Mouse (Mus musculus) heart, postnatal 0 days (tissue): Measurements from ENCODE around the gene Ryr3. TPM values are rescaled to one million over a fixed set of nuclear protein-coding genes. Genes with fewer than 3 reads are reported as not detected.

Experiments used
- ATAC-seq: fragments of 200-750 bp; cut with Nextera tagmentation; 2 replicates; pipeline ENCODE4 v1.8.0; 2017; ENCODE audit warnings: low read depth, moderate number of reproducible peaks, moderate library complexity; ENCODE audit not compliant: insufficient read depth
- DNase-seq: peaks from one replicate; pipeline ENCODE4 v3.0.0-alpha.2; 2016; ENCODE audit warnings: low spot score
- H3K27ac ChIP-seq: fragments of 300-500 bp; sonication (generic); 2 replicates; pipeline ENCODE4 v1.5.1; 2014; ENCODE audit warnings: low read depth, mild to moderate bottlenecking
- H3K27me3 ChIP-seq: fragments of 300-500 bp; sonication (generic); 2 replicates; pipeline ENCODE4 v1.6.1; 2014; ENCODE audit warnings: low read length, mixed read lengths; ENCODE audit not compliant: control insufficient read depth, insufficient read depth
- H3K36me3 ChIP-seq: fragments of 300-500 bp; sonication (generic); replicated peaks from 2 replicates; pipeline ENCODE4 v1.6.1; 2014; ENCODE audit warnings: low read length, mixed read lengths; ENCODE audit not compliant: control insufficient read depth, insufficient read depth
- H3K4me1 ChIP-seq: fragments of 300-500 bp; sonication (generic); 2 replicates; pipeline ENCODE4 v1.6.1; 2014; ENCODE audit warnings: antibody characterized with exemption; ENCODE audit not compliant: control insufficient read depth, insufficient read depth
- H3K4me2 ChIP-seq: fragments of 300-500 bp; sonication (generic); 2 replicates; pipeline ENCODE4 v1.6.1; 2014; ENCODE audit warnings: low read depth, mild to moderate bottlenecking, low read length, moderate library complexity
- H3K4me3 ChIP-seq: fragments of 300-500 bp; sonication (generic); 2 replicates; pipeline ENCODE4 v1.5.1; 2014; ENCODE audit warnings: low read depth, low read length
- H3K9ac ChIP-seq: fragments of 300-500 bp; sonication (generic); replicated peaks from 2 replicates; pipeline ENCODE4 v1.6.1; 2014; ENCODE audit warnings: low read depth, low read length, mixed read lengths
- H3K9me3 ChIP-seq: fragments of 300-500 bp; sonication (generic); replicated peaks from 2 replicates; pipeline ENCODE4 v1.6.1; 2016; ENCODE audit warnings: low read length; ENCODE audit not compliant: control insufficient read depth
- CTCF ChIP-seq: IDR thresholded peaks from 2 replicates; pipeline ENCODE4 v1.5.1; 2016; ENCODE audit warnings: antibody characterized with exemption, control low read depth, low read depth
- EP300 ChIP-seq: IDR thresholded peaks from 2 replicates; pipeline ENCODE4 v1.6.1; 2016; ENCODE audit warnings: antibody characterized with exemption, low read depth
- WGBS: fragments of 180-500 bp; shearing (Covaris S2); extraction: QIAGEN DNeasy Blood & Tissue Kit; methylation state at CpG from one replicate; pipeline ENCODE4 v1.1.7; 2014; 5-methylcytosine and 5-hydroxymethylcytosine counted together
- polyA plus RNA-seq: library from polyadenylated mRNA; unstranded; fragments of >200 nt; fragmentation: Nextera tagmentation; extraction: Ambion mirVana; gene quantifications from 2 replicates; pipeline ENCODE4 v1.2.1, GENCODE M21; 2015
- total RNA-seq: library from RNA; depleted of rRNA; stranded (reverse); fragments of >200 nt; gene quantifications from 2 replicates; pipeline ENCODE4 v1.2.3, GENCODE M21; 2014; ENCODE audit warnings: low replicate concordance

The Ryr3 gene
- total and polyA plus RNA-seq, 2 experiments from 2014 or later: 4.1 to 14.4 TPM

- H3K4me2 ChIP-seq: no peak overlapping the region
- no peaks in the 10 kb centered on the region for H3K36me3 ChIP-seq
- H3K9me3 ChIP-seq: no peaks in the 10 kb centered on the region
- H3K27ac ChIP-seq: no peak overlapping the region
- 53% methylated on average over 5 of the region's 5 CpGs for WGBS
- no peak overlapping the region for H3K4me3 ChIP-seq
- H3K27me3 ChIP-seq: no peaks in the 10 kb centered on the region
- H3K9ac ChIP-seq: no peak overlapping the region
- ATAC-seq (no peak), DNase-seq (no peak)
- no peak for TF ChIP-seq CTCF
- TF ChIP-seq EP300: no peak
- H3K4me1 ChIP-seq: no peaks in the 10 kb centered on the region
Observed at GRCm38 (mm10) chr2:113058914-113059313, 158.0 kb downstream of the Ryr3 start.

- H3K9ac ChIP-seq: no peak overlapping the region
- ATAC-seq: no peak
- no peaks in the 10 kb centered on the region for H3K9me3 ChIP-seq
- H3K36me3 ChIP-seq: no peaks in the 10 kb centered on the region
- H3K4me2 ChIP-seq: no peak overlapping the region
- no peaks in the 10 kb centered on the region for H3K27me3 ChIP-seq
- DNase-seq: no peak
- TF ChIP-seq EP300: no peak
- TF ChIP-seq CTCF: no peak
- no peak overlapping the region for H3K4me3 ChIP-seq
- no peak overlapping the region for H3K27ac ChIP-seq
- H3K4me1 ChIP-seq: no peaks in the 10 kb centered on the region
- WGBS: 58% methylated on average over 3 of the region's 3 CpGs
Observed at GRCm38 (mm10) chr2:113058116-113058515, 158.8 kb downstream of the Ryr3 start.

- TF ChIP-seq EP300: no peak
- TF ChIP-seq CTCF: no peak
- DNase-seq (no peak), ATAC-seq (no peak)
- H3K9me3 ChIP-seq: no peaks in the 10 kb centered on the region
- H3K9ac ChIP-seq: no peak overlapping the region
- no peaks in the 10 kb centered on the region for H3K27me3 ChIP-seq
- no peak overlapping the region for H3K27ac ChIP-seq
- H3K4me1 ChIP-seq: no peaks in the 10 kb centered on the region
- H3K4me3 ChIP-seq: no peak overlapping the region
- 85% methylated on average over 2 of the region's 2 CpGs for WGBS
- H3K36me3 ChIP-seq: no peaks in the 10 kb centered on the region
- no peak overlapping the region for H3K4me2 ChIP-seq
Observed at GRCm38 (mm10) chr2:113055591-113055990, 161.3 kb downstream of the Ryr3 start.

GRCm38 (mm10) chr2:113049831-113050230 is 167.1 kb downstream of the Ryr3 start:
- DNase-seq: no peak
- no peak for ATAC-seq
- Histone ChIP-seq H3K9ac (no peak overlapping the region), H3K4me3 (no peak overlapping the region), H3K27me3 (no peaks in the 10 kb centered on the region), H3K4me1 (no peaks in the 10 kb centered on the region), H3K9me3 (no peaks in the 10 kb centered on the region), H3K36me3 (no peaks in the 10 kb centered on the region), H3K4me2 (no peak overlapping the region), H3K27ac (no peak overlapping the region)
- WGBS: 50% methylated on average over 1 of the region's 1 CpGs
- TF ChIP-seq CTCF (no peak), EP300 (no peak)

GRCm38 (mm10) chr2:113036550-113036949 is 180.3 kb downstream of the Ryr3 start:
- no peak; the same call in 1 of the 2 replicates for ATAC-seq
- DNase-seq: no peak
- TF ChIP-seq EP300: no peak; the same call in 1 of the 2 replicates
- no peaks in the 10 kb centered on the region for H3K27me3 ChIP-seq
- no peak overlapping the region for H3K9ac ChIP-seq
- 48% methylated on average over 2 of the region's 2 CpGs for WGBS
- H3K4me1 ChIP-seq: no peaks in the 10 kb centered on the region
- H3K9me3 ChIP-seq: no peaks in the 10 kb centered on the region
- H3K4me2 ChIP-seq: no peak overlapping the region
- H3K4me3 ChIP-seq: no peak overlapping the region
- no peaks in the 10 kb centered on the region for H3K36me3 ChIP-seq
- no peak overlapping the region for H3K27ac ChIP-seq

- no peak overlapping the region for H3K27ac ChIP-seq
- H3K4me2 ChIP-seq: no peak overlapping the region
- no peak overlapping the region for H3K9ac ChIP-seq
- no peak overlapping the region for H3K4me3 ChIP-seq
- H3K9me3 ChIP-seq: no peaks in the 10 kb centered on the region
- no peaks in the 10 kb centered on the region for H3K4me1 ChIP-seq
- 82% methylated on average over 5 of the region's 5 CpGs for WGBS
- DNase-seq (no peak), ATAC-seq (no peak)
- H3K27me3 ChIP-seq: no peaks in the 10 kb centered on the region
- H3K36me3 ChIP-seq: no peaks in the 10 kb centered on the region
- TF ChIP-seq EP300 (no peak), CTCF (no peak)
Observed at GRCm38 (mm10) chr2:113030689-113031088, 186.2 kb downstream of the Ryr3 start.
